Mouse (Mus musculus): ENCODE measurements at regions not wholly inside any gene's neighbourhood (a gene's known extent, or its start where the extent isn't known, plus 50 kb on each side); places are given as distances from the start of the nearest gene placed in this dataset.
"Not testable (repeated sequence)": the region's sequence is repeated elsewhere in the genome, so short reads cannot be mapped to it uniquely, and the experiment has no call there.

DNA sequence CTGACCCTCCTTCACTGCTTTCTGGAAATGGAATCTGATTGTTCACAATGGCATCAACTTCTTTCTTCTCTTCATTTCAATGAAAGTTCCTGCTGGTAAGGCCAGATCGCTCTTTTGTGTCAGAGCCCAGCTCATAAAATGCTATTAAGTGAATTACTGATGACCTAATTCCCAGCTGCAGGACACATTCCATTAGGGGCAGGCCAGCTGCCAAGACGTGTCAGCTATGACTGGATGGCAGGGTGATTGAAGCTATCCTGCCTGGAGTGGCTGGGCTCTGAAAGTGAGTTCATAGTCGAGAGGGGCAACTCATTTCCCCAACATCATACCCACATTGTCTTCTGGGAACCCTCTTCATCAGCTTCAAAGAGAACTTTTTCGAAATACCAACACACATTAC, 100.4 kb upstream of the Gap43 start:
- Histone ChIP-seq H3K4me1 (ENCODE audit: control insufficient read depth, insufficient read depth, low read length) (no peaks in the 10 kb centered on the region), H3K27ac (ENCODE audit: insufficient read depth, low read depth, low read length) (no peak overlapping the region), H3K4me3 (ENCODE audit: insufficient read depth, low read length) (no peak overlapping the region)
- TF ChIP-seq POLR2A (IDR thresholded peaks at IDR 0.05; ENCODE audit: borderline replicate concordance, low read depth, low read length): no peak
- TF ChIP-seq CTCF (IDR thresholded peaks at IDR 0.05; ENCODE audit: low read depth, low read length): no peak

- no peak overlapping the region for H3K27ac ChIP-seq (ENCODE audit: insufficient read depth, low read depth, low read length)
- no peak overlapping the region for H3K4me3 ChIP-seq (ENCODE audit: insufficient read depth, low read length)
- H3K4me1 ChIP-seq (ENCODE audit: control insufficient read depth, insufficient read depth, low read length): no peaks in the 10 kb centered on the region
- TF ChIP-seq CTCF (IDR thresholded peaks at IDR 0.05; ENCODE audit: low read depth, low read length): no peak
- TF ChIP-seq POLR2A (IDR thresholded peaks at IDR 0.05; ENCODE audit: borderline replicate concordance, low read depth, low read length): no peak
These were observed 91.1 kb upstream of the Gap43 start for GRCm38 (mm10) chr16:42431529-42431928.

DNA sequence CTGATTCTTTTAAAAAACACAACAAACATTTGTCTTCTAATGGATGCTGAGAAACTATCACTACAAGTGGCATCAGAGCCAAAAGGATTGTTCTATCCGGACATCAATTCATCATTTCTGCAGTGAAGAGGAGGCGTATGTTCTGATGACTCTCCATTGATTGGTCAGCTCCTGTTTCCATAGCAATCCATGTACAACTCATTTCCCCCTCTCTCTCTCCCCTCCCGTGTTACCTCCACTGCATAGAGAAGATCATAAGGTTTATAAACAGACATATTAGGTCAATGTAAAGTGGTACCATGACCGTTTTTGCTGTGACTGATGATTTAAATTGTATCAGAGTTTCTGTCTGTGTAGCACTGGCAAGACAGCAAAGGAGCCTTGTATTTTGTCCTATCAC, 76.2 kb upstream of the Gap43 start:
- H3K4me1 ChIP-seq (ENCODE audit: control insufficient read depth, insufficient read depth, low read length): no peaks in the 10 kb centered on the region

GRCm38 (mm10) chr16:42412031-42412430, 71.6 kb upstream of the Gap43 start:
- not testable (repeated sequence) for H3K4me3 ChIP-seq (ENCODE audit: insufficient read depth, low read length); H3K27ac ChIP-seq (ENCODE audit: insufficient read depth, low read depth, low read length); H3K4me1 ChIP-seq (ENCODE audit: control insufficient read depth, insufficient read depth, low read length)

More for the DNA sequence above, 76.2 kb upstream of the Gap43 start:
- no peak overlapping the region for H3K27ac ChIP-seq (ENCODE audit: insufficient read depth, low read depth, low read length)
- TF ChIP-seq POLR2A (IDR thresholded peaks at IDR 0.05; ENCODE audit: borderline replicate concordance, low read depth, low read length): no peak
- no peak for TF ChIP-seq CTCF (IDR thresholded peaks at IDR 0.05; ENCODE audit: low read depth, low read length)
- H3K4me3 ChIP-seq (ENCODE audit: insufficient read depth, low read length): no peak overlapping the region

DNA sequence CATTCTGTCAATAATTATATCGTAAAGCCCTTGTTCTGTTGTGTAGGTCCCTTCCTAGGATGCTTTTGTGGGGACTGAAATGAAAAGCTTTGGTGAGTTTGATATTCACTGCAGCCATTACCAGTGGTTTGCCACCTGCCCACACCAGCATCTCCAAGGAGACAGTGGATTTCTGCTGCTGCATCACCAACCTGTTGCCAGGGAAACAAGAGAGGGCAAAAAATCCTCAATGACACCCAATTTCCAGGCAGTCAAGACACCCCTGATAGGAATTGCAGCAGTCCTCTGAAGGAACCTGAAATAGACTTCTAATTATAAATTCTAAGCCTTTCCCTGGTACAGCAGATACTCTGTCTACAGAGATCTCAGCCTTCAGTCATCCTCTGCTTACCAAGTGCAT, 56.1 kb upstream of the Gap43 start:
- no peak overlapping the region for H3K27ac ChIP-seq (ENCODE audit: insufficient read depth, low read depth, low read length)
- H3K4me3 ChIP-seq (ENCODE audit: insufficient read depth, low read length): no peak overlapping the region
- no peak for TF ChIP-seq POLR2A (IDR thresholded peaks at IDR 0.05; ENCODE audit: borderline replicate concordance, low read depth, low read length)
- H3K4me1 ChIP-seq (ENCODE audit: control insufficient read depth, insufficient read depth, low read length): no peaks in the 10 kb centered on the region
